Mouse (Mus musculus) heart, postnatal 0 days (tissue): ENCODE results near the gene Lyz2.

Experiments used
- CTCF ChIP-seq: IDR thresholded peaks from 2 replicates; pipeline ENCODE4 v1.5.1; 2016; ENCODE audit warnings: antibody characterized with exemption, control low read depth, low read depth
- EP300 ChIP-seq: IDR thresholded peaks from 2 replicates; pipeline ENCODE4 v1.6.1; 2016; ENCODE audit warnings: antibody characterized with exemption, low read depth

GRCm38 (mm10) chr10:117284578-117285520 lies 2.7 kb upstream of the Lyz2 start:
- TF ChIP-seq EP300 (no peak), CTCF (no peak)
